Mouse (Mus musculus) G1E (cell line): ENCODE data around the gene Tomm40. TPM values are rescaled to one million over a fixed set of nuclear protein-coding genes. Genes with fewer than 3 reads are reported as not detected.

ENCODE experiments used
- ATAC-seq: 2 replicates; pipeline ENCODE4 v1.8.0; 2016; ENCODE audit warnings: mild to moderate bottlenecking; ENCODE audit not compliant: insufficient number of reproducible peaks, poor library complexity, low FRiP score, severe bottlenecking; ENCODE audit errors: extremely low read depth
- DNase-seq: peaks from one replicate; pipeline ENCODE4 v3.0.0; 2012; ENCODE audit warnings: low spot score
- H3K27me3 ChIP-seq: 2 replicates; pipeline ENCODE4 v1.6.1; 2012; ENCODE audit warnings: mild to moderate bottlenecking, low read length, inconsistent platforms; ENCODE audit not compliant: insufficient read depth
- H3K36me3 ChIP-seq: replicated peaks from 2 replicates; pipeline ENCODE3; 2012; ENCODE audit warnings: mild to moderate bottlenecking, inconsistent platforms
- H3K4me1 ChIP-seq: 2 replicates; pipeline ENCODE4 v1.6.1; 2012; ENCODE audit warnings: low read depth, low read length, inconsistent platforms, mixed read lengths; ENCODE audit not compliant: insufficient read depth
- H3K4me3 ChIP-seq: 2 replicates; pipeline ENCODE4 v1.5.1; 2012; ENCODE audit warnings: low read depth, mild to moderate bottlenecking, inconsistent platforms, low read length, moderate library complexity, mixed read lengths
- H3K9me3 ChIP-seq: replicated peaks from 2 replicates; pipeline ENCODE4 v1.6.1; 2012; ENCODE audit warnings: inconsistent platforms
- CTCF ChIP-seq: IDR thresholded peaks from 2 replicates; pipeline ENCODE4 v1.5.1; 2012; ENCODE audit warnings: low read depth, low read length, inconsistent platforms, mixed read lengths
- GATA1 ChIP-seq: IDR thresholded peaks from 2 replicates; pipeline ENCODE4 v1.6.1; 2012; ENCODE audit warnings: borderline replicate concordance, low read length, inconsistent platforms, mixed read lengths
- GATA2 ChIP-seq: IDR thresholded peaks from 2 replicates; pipeline ENCODE4 v1.6.1; 2012; ENCODE audit warnings: low read depth, low read length, inconsistent platforms, borderline replicate concordance
- POLR2AphosphoS5 ChIP-seq: IDR thresholded peaks from 2 replicates; pipeline ENCODE4 v1.6.1; 2012; ENCODE audit warnings: low read depth, low read length, inconsistent platforms; ENCODE audit not compliant: insufficient replicate concordance
- TAL1 ChIP-seq: conservative IDR thresholded peaks from 2 replicates; pipeline ENCODE4 v1.6.1; 2012; ENCODE audit warnings: low read depth, low read length, inconsistent platforms, mixed read lengths
- polyA plus RNA-seq: library from polyadenylated mRNA; stranded (reverse); fragments of >175 nt; gene quantifications from 2 replicates; pipeline ENCODE4 v1.2.3, GENCODE M21; 2012
- total RNA-seq, 2 experiments: library from RNA; stranded (forward) in 1 of 2; stranded (reverse) in 1 of 2; fragments of 200-1000 nt in 1 of 2; fragments of >200 nt in 1 of 2; fragmentation: Nextera tagmentation in 1 of 2; gene quantifications; 2 replicates each; pipeline ENCODE4 v1.2.3; 2014 to 2017

Gene Tomm40
- total and polyA plus RNA-seq, 3 experiments = 49.1 to 377 (median 75.6) TPM

- H3K27me3 ChIP-seq = peaks cover 8% of the 10 kb centered on the region; the same call in 1 of the 2 replicates
- H3K4me1 ChIP-seq = peaks cover 16% of the 10 kb centered on the region
- H3K9me3 ChIP-seq = no peaks in the 10 kb centered on the region
- no peak for DNase-seq
- no peak for TF ChIP-seq CTCF
- TF ChIP-seq TAL1 = no peak
- no peak for TF ChIP-seq GATA1
- no peak for TF ChIP-seq GATA2
- TF ChIP-seq POLR2AphosphoS5 = no peak
- no peaks in the 10 kb centered on the region for H3K36me3 ChIP-seq
- H3K4me3 ChIP-seq = no peak overlapping the region
- ATAC-seq = no peak
Measured at GRCm38 (mm10) chr7:19676662-19677061, 38.6 kb downstream of the Tomm40 start.

- no peak overlapping the region for H3K4me3 ChIP-seq
- ATAC-seq (no peak), DNase-seq (no peak)
- TF ChIP-seq GATA2 (no peak), GATA1 (no peak), POLR2AphosphoS5 (no peak), TAL1 (no peak), CTCF (no peak)
- H3K36me3 ChIP-seq = no peaks in the 10 kb centered on the region
- H3K27me3 ChIP-seq = peaks cover 8% of the 10 kb centered on the region; the same call in 1 of the 2 replicates
- H3K9me3 ChIP-seq = no peaks in the 10 kb centered on the region
- H3K4me1 ChIP-seq = peaks cover 14% of the 10 kb centered on the region; the same call in 1 of the 2 replicates
Measured at GRCm38 (mm10) chr7:19675824-19676223, 39.4 kb downstream of the Tomm40 start.

- H3K27me3 ChIP-seq = peaks cover 5% of the 10 kb centered on the region; the same call in 1 of the 2 replicates
- TF ChIP-seq CTCF (no peak), GATA2 (no peak), POLR2AphosphoS5 (no peak), TAL1 (no peak), GATA1 (no peak)
- no peak for DNase-seq
- H3K36me3 ChIP-seq = no peaks in the 10 kb centered on the region
- no peak overlapping the region for H3K4me3 ChIP-seq
- no peak for ATAC-seq
- peaks cover 29% of the 10 kb centered on the region for H3K4me1 ChIP-seq
- H3K9me3 ChIP-seq = no peaks in the 10 kb centered on the region
Measured at GRCm38 (mm10) chr7:19673083-19673699, 42.0 kb downstream of the Tomm40 start.

GRCm38 (mm10) chr7:19671511-19671910 lies 43.7 kb downstream of the Tomm40 start:
- ATAC-seq (no peak), DNase-seq (no peak)
- TF ChIP-seq CTCF (no peak), TAL1 (no peak)
- Histone ChIP-seq H3K9me3 (no peaks in the 10 kb centered on the region), H3K36me3 (no peaks in the 10 kb centered on the region), H3K27me3 (peaks cover 8% of the 10 kb centered on the region), H3K4me3 (no peak overlapping the region), H3K4me1 (peaks cover 31% of the 10 kb centered on the region)

- H3K36me3 ChIP-seq = no peaks in the 10 kb centered on the region
- DNase-seq (peak; percentile 86), ATAC-seq (peak; percentile 47; the same call in 1 of the 2 replicates)
- peaks cover 35% of the 10 kb centered on the region for H3K4me1 ChIP-seq
- no peaks in the 10 kb centered on the region for H3K9me3 ChIP-seq
- H3K4me3 ChIP-seq = no peak overlapping the region; the same call in 1 of the 2 replicates
- H3K27me3 ChIP-seq = peaks cover 6% of the 10 kb centered on the region
- TF ChIP-seq CTCF = peak; percentile 75
- no peak for TF ChIP-seq POLR2AphosphoS5
Measured at GRCm38 (mm10) chr7:19668947-19669721, 46.1 kb downstream of the Tomm40 start.

- H3K4me1 ChIP-seq = peaks cover 45% of the 10 kb centered on the region
- H3K4me3 ChIP-seq = no peak overlapping the region
- TF ChIP-seq GATA2 (no peak), GATA1 (no peak), TAL1 (no peak), POLR2AphosphoS5 (no peak), CTCF (no peak)
- peaks cover 6% of the 10 kb centered on the region for H3K27me3 ChIP-seq
- H3K9me3 ChIP-seq = no peaks in the 10 kb centered on the region
- no peak for ATAC-seq
- no peak for DNase-seq
- peaks cover 14% of the 10 kb centered on the region for H3K36me3 ChIP-seq
Measured at GRCm38 (mm10) chr7:19667434-19667833, 47.8 kb downstream of the Tomm40 start.
